Mouse (Mus musculus) intestine, embryonic 16.5 days (tissue): ENCODE results near the gene Rai14. TPM values are rescaled to one million over a fixed set of nuclear protein-coding genes. Genes with fewer than 3 reads are reported as not detected.
"Not testable (repeated sequence)": the region's sequence is repeated elsewhere in the genome, so short reads cannot be mapped to it uniquely, and the experiment has no call there.

ENCODE experiments used
- ATAC-seq: fragments of 200-750 bp; cut with Nextera tagmentation; 2 replicates; pipeline ENCODE4 v1.8.0; 2017; ENCODE audit warnings: moderate TSS enrichment, moderate library complexity
- H3K27ac ChIP-seq: fragments of 300-500 bp; sonication (generic); 2 replicates; pipeline ENCODE4 v1.5.1; 2014; ENCODE audit warnings: mild to moderate bottlenecking, low read length
- H3K27me3 ChIP-seq: fragments of 300-500 bp; sonication (generic); replicated peaks from 2 replicates; pipeline ENCODE4 v1.6.1; 2014; ENCODE audit warnings: low read length, control low read depth, mixed read lengths; ENCODE audit not compliant: control insufficient read depth, insufficient read depth
- H3K36me3 ChIP-seq: fragments of 300-500 bp; sonication (generic); 2 replicates; pipeline ENCODE4 v1.6.1; 2014; ENCODE audit warnings: low read length, control low read depth; ENCODE audit not compliant: control insufficient read depth, insufficient read depth
- H3K4me1 ChIP-seq: fragments of 300-500 bp; sonication (generic); 2 replicates; pipeline ENCODE4 v1.6.1; 2014; ENCODE audit warnings: low read length, control low read depth, mixed read lengths; ENCODE audit not compliant: control insufficient read depth, insufficient read depth
- H3K4me2 ChIP-seq: fragments of 300-500 bp; sonication (generic); 2 replicates; pipeline ENCODE4 v1.6.1; 2014; ENCODE audit warnings: low read depth, low read length, control low read depth
- H3K4me3 ChIP-seq: fragments of 300-500 bp; sonication (generic); 2 replicates; pipeline ENCODE4 v1.5.1; 2014; ENCODE audit warnings: mild to moderate bottlenecking, low read length
- H3K9ac ChIP-seq: fragments of 300-500 bp; sonication (generic); 2 replicates; pipeline ENCODE4 v1.6.1; 2014; ENCODE audit warnings: low read depth, low read length
- H3K9me3 ChIP-seq: fragments of 300-500 bp; sonication (generic); 2 replicates; pipeline ENCODE4 v1.6.1; 2016; ENCODE audit warnings: low read length, control low read depth; ENCODE audit not compliant: control insufficient read depth
- WGBS: fragments of 180-500 bp; shearing (Covaris S2); extraction: QIAGEN DNeasy Blood & Tissue Kit; methylation state at CpG from one replicate; pipeline ENCODE4 v1.1.7; 2014; 5-methylcytosine and 5-hydroxymethylcytosine counted together
- polyA plus RNA-seq: library from polyadenylated mRNA; unstranded; fragments of >200 nt; fragmentation: Nextera tagmentation; extraction: Ambion mirVana; gene quantifications from 2 replicates; pipeline ENCODE4 v1.2.1, GENCODE M21; 2015

Gene Rai14
- polyA plus RNA-seq, 1 experiment from 2014 or later, result 11.7 TPM

- H3K27ac ChIP-seq, H3K4me2 ChIP-seq: not testable (repeated sequence)
- 87% methylated on average over 10 of the region's 10 CpGs for WGBS
Observed at GRCm38 (mm10) chr15:10533361-10533760, 181.1 kb downstream of the Rai14 start.

GRCm38 (mm10) chr15:10531352-10531751 lies 183.1 kb downstream of the Rai14 start:
- Histone ChIP-seq H3K36me3 (no peaks in the 10 kb centered on the region), H3K4me2 (no peak overlapping the region), H3K9me3 (no peaks in the 10 kb centered on the region), H3K4me3 (no peak overlapping the region), H3K27ac (no peak overlapping the region), H3K4me1 (no peaks in the 10 kb centered on the region), H3K27me3 (no peaks in the 10 kb centered on the region), H3K9ac (no peak overlapping the region)
- ATAC-seq, result no peak
- WGBS, result 68% methylated on average over 4 of the region's 4 CpGs

More at GRCm38 (mm10) chr15:10533361-10533760, 181.1 kb downstream of the Rai14 start:
- ATAC-seq, H3K9ac ChIP-seq, H3K27me3 ChIP-seq, H3K36me3 ChIP-seq, H3K4me3 ChIP-seq, H3K9me3 ChIP-seq, H3K4me1 ChIP-seq: not testable (repeated sequence)

- Histone ChIP-seq H3K4me1 (no peaks in the 10 kb centered on the region), H3K9me3 (no peaks in the 10 kb centered on the region), H3K4me3 (no peak overlapping the region), H3K4me2 (no peak overlapping the region), H3K27ac (no peak overlapping the region), H3K27me3 (no peaks in the 10 kb centered on the region), H3K36me3 (no peaks in the 10 kb centered on the region), H3K9ac (no peak overlapping the region)
- no peak for ATAC-seq
- 73% methylated on average over 1 of the region's 1 CpGs for WGBS
Observed at GRCm38 (mm10) chr15:10525896-10526295, 188.5 kb downstream of the Rai14 start.

Other genes with a start within 250 kb of the Rai14 start
- gene Dnajc21, start 244.1 kb downstream of the Rai14 start, polyA plus RNA-seq, result 4.7 and 5.0 TPM in 2 replicates
- gene Brix1, start 228.7 kb downstream of the Rai14 start, polyA plus RNA-seq, result 86.2 and 95.5 TPM in 2 replicates
- gene Rad1, start 228.6 kb downstream of the Rai14 start, polyA plus RNA-seq, result 18.5 and 21.9 TPM in 2 replicates
- gene Ttc23l, start 156.0 kb downstream of the Rai14 start, polyA plus RNA-seq, result not detected in 2 replicates
- 2.2 and 2.7 TPM in 2 replicates for gene C1qtnf3, start 237.7 kb upstream of the Rai14 start, polyA plus RNA-seq